In genomic region chr17:47179410-47179809, GRCm38 (mm10) we compare ENCODE assay signal across 14 mouse cellular contexts.
DNase-seq lines count a peak whose midpoint lies in the region; ATAC-seq and TF ChIP-seq lines count a peak whose summit lies in the region.
"Had no signal": no experiment of that assay in that cellular context is flagged by ENCODE, and none has a peak within 500 bp of the region (broad histone marks: within the 10 kb centered on the region; RNA-seq: fewer than 3 reads in every experiment).

No protein-coding gene starts in this region.

- H3K9me3 ChIP-seq in kidney, postnatal 0 days (replicated peaks; ENCODE audit: low read length): no peaks in the 10 kb centered on the region
- H3K9me3 ChIP-seq: hindbrain, embryonic 15.5 days had no signal

- peak overlapping the region; percentile 80 for H3K27ac ChIP-seq in kidney, postnatal 0 days
- 0 out of 2 replicates have a peak overlapping the region, but pooled peaks have one; percentile 8 for H3K27ac ChIP-seq in small intestine, adult 2 months (ENCODE audit: insufficient read depth, low read depth, low read length)

- DNase-seq in embryo, embryonic 10.5 days (ENCODE audit: low spot score): peak; percentile 35
- no peak for DNase-seq in embryo, embryonic 9.5 days (ENCODE audit: extremely low spot score)
- DNase-seq in kidney, postnatal 0 days (ENCODE audit: low spot score): peak; percentile 82
- no peak for DNase-seq in kidney, adult 8-10 months
- DNase-seq in forelimb bud, embryonic 11.5 days (ENCODE audit: low read depth, low spot score): peak; percentile 26
- DNase-seq in left cerebral cortex, postnatal 10 days (ENCODE audit: extremely low spot score in 1 of 2, low spot score in 2 of 2): no peak
- DNase-seq: adrenal gland, postnatal 36 days; cerebellum, adult 11 months; left cerebral cortex, postnatal 4 days; thymus, adult 2 months had no signal

- H3K4me3 ChIP-seq in kidney, postnatal 0 days (replicated peaks; ENCODE audit: low read depth, low read length): no peak overlapping the region
- no peak overlapping the region for H3K4me3 ChIP-seq in small intestine, adult 2 months (ENCODE audit: low read depth, low read length)
- H3K4me3 ChIP-seq: hindbrain, embryonic 15.5 days; layer of hippocampus, adult 2 months had no signal

- H3K4me2 ChIP-seq in kidney, postnatal 0 days (ENCODE audit: low read length): peak overlapping the region; percentile 15; the same call in 1 of the 2 replicates
- H3K4me2 ChIP-seq: hindbrain, embryonic 15.5 days had no signal

- H3K36me3 ChIP-seq in kidney, postnatal 0 days (ENCODE audit: insufficient read depth, low read length): no peaks in the 10 kb centered on the region
- H3K36me3 ChIP-seq in small intestine, adult 2 months (ENCODE audit: control insufficient read depth, insufficient read depth, low read length): no peaks in the 10 kb centered on the region
- H3K36me3 ChIP-seq: hindbrain, embryonic 15.5 days had no signal

- H3K4me1 ChIP-seq in kidney, postnatal 0 days (replicated peaks; ENCODE audit: insufficient read depth, low read length): peaks cover 32% of the 10 kb centered on the region
- peaks cover 4% of the 10 kb centered on the region; the same call in 1 of the 2 replicates for H3K4me1 ChIP-seq in small intestine, adult 2 months (ENCODE audit: control insufficient read depth, insufficient read depth, insufficient read length, low read length)

- intact Hi-C loops in left cerebral cortex, postnatal 10 days (cut with DNase I): no loop called here

- no peak for TF ChIP-seq CTCF in kidney, postnatal 0 days (IDR thresholded peaks at IDR 0.05; ENCODE audit: low read depth)
- no peak for TF ChIP-seq CTCF in small intestine, adult 2 months (IDR thresholded peaks at IDR 0.05; ENCODE audit: extremely low read depth, insufficient read length, insufficient replicate concordance, low read depth, low read length)

- no peak overlapping the region for H3K9ac ChIP-seq in kidney, postnatal 0 days (ENCODE audit: low read depth, low read length)
- H3K9ac ChIP-seq: hindbrain, embryonic 15.5 days had no signal

- no peak for TF ChIP-seq POLR2A in small intestine, adult 2 months (IDR thresholded peaks at IDR 0.05; ENCODE audit: low read depth, low read length)

- no peak for ATAC-seq in kidney, postnatal 0 days (replicated peaks; ENCODE audit: low FRiP score, low read depth)
- no peak for ATAC-seq in inflammation-experienced regulatory T-cells, adult 6 months

- 51% methylated on average over 5 of the region's 5 CpGs for WGBS in kidney, postnatal 0 days
- 60% methylated on average over 5 of the region's 5 CpGs for WGBS in small intestine, adult 2 months

- no peaks in the 10 kb centered on the region for H3K27me3 ChIP-seq in kidney, postnatal 0 days (ENCODE audit: insufficient read depth, low read length)
- no peaks in the 10 kb centered on the region for H3K27me3 ChIP-seq in small intestine, adult 2 months (ENCODE audit: control insufficient read depth, insufficient read depth, low read length)
- H3K27me3 ChIP-seq: hindbrain, embryonic 15.5 days had no signal

Comparison
In these comparisons a context has a peak if more than half of its experiments do, and no peak if none do; other contexts are left out.
1. DNase-seq: peak in embryo, embryonic 10.5 days (single experiment), kidney, postnatal 0 days (single experiment) and forelimb bud, embryonic 11.5 days (single experiment); none in embryo, embryonic 9.5 days (single experiment), kidney, adult 8-10 months (0 of 2) and left cerebral cortex, postnatal 10 days (0 of 2).